Mouse (Mus musculus) erythroblast, embryonic 14.5 days (primary cell): ENCODE data around the gene 2810004N23Rik.

ENCODE experiments used
- GATA1 ChIP-seq: IDR thresholded peaks from 2 replicates; pipeline ENCODE4 v1.6.1; 2012; ENCODE audit warnings: low read length, inconsistent platforms, mixed read lengths
- TAL1 ChIP-seq: IDR thresholded peaks from 3 replicates; pipeline ENCODE4 v1.6.1; 2012; ENCODE audit warnings: low read length, inconsistent platforms, mixed read lengths

DNA sequence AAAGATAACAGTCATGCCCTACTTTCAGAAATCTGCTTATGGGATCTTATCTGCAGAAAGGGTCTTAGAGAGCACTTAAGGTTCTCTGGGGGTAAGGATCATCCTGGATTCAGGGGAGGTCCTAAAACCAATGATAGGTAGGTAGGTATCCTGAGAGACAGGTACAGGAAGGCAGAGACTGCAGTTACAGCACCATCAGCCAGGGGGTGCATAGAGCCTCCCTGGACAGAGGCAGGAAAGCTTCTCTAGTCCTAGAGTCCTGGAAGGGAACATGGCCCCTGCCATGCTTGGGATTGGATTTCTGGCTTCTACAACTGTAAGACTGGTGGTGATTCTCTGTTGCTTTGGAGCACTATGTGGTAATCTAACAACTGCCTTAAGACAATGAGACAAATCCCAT, 3.5 kb downstream of the 2810004N23Rik start:
- TF ChIP-seq GATA1 (no peak), TAL1 (no peak)
